Mouse (Mus musculus) heart, embryonic 16.5 days (tissue): ENCODE results near the gene Igf1r. TPM values are rescaled to one million over a fixed set of nuclear protein-coding genes. Genes with fewer than 3 reads are reported as not detected.

Source experiments
- ATAC-seq: fragments of 200-750 bp; cut with Nextera tagmentation; replicated peaks from 2 replicates; pipeline ENCODE4 v1.8.0; 2017; ENCODE audit warnings: moderate number of reproducible peaks; ENCODE audit not compliant: insufficient read depth, low FRiP score; ENCODE audit errors: extremely low read depth
- H3K27ac ChIP-seq: fragments of 300-500 bp; sonication (generic); 2 replicates; pipeline ENCODE4 v1.5.1; 2014; ENCODE audit warnings: mild to moderate bottlenecking, low read length, control low read depth, moderate library complexity
- H3K27me3 ChIP-seq: fragments of 300-500 bp; sonication (generic); 2 replicates; pipeline ENCODE4 v1.6.1; 2014; ENCODE audit warnings: low read length, mixed read lengths; ENCODE audit not compliant: control insufficient read depth, insufficient read depth
- H3K36me3 ChIP-seq: fragments of 300-500 bp; sonication (generic); 2 replicates; pipeline ENCODE4 v1.6.1; 2014; ENCODE audit not compliant: control insufficient read depth, insufficient read depth
- H3K4me1 ChIP-seq: fragments of 300-500 bp; sonication (generic); 2 replicates; pipeline ENCODE4 v1.6.1; 2014; ENCODE audit warnings: low read length, mixed read lengths; ENCODE audit not compliant: control insufficient read depth, insufficient read depth
- H3K4me2 ChIP-seq: fragments of 300-500 bp; sonication (generic); 2 replicates; pipeline ENCODE4 v1.6.1; 2014; ENCODE audit warnings: low read depth, mild to moderate bottlenecking, control low read depth, low read length
- H3K4me3 ChIP-seq: fragments of 300-500 bp; sonication (generic); 2 replicates; pipeline ENCODE4 v1.5.1; 2014; ENCODE audit warnings: mild to moderate bottlenecking, control low read depth, low read length
- H3K9ac ChIP-seq: fragments of 300-500 bp; sonication (generic); 2 replicates; pipeline ENCODE4 v1.6.1; 2014; ENCODE audit warnings: low read length, control low read depth
- H3K9me3 ChIP-seq: fragments of 300-500 bp; sonication (generic); replicated peaks from 2 replicates; pipeline ENCODE4 v1.6.1; 2016; ENCODE audit warnings: low read length; ENCODE audit not compliant: control insufficient read depth
- WGBS: fragments of 180-500 bp; shearing (Covaris S2); extraction: QIAGEN DNeasy Blood & Tissue Kit; methylation state at CpG from one replicate; pipeline ENCODE4 v1.1.7; 2014; 5-methylcytosine and 5-hydroxymethylcytosine counted together
- polyA plus RNA-seq: library from polyadenylated mRNA; unstranded; fragments of >200 nt; fragmentation: Nextera tagmentation; extraction: Ambion mirVana; gene quantifications from 2 replicates; pipeline ENCODE4 v1.2.1, GENCODE M21; 2015

Gene Igf1r
- polyA plus RNA-seq, 1 experiment from 2014 or later, result 16.4 TPM

GRCm38 (mm10) chr7:68179672-68180071 lies 227.0 kb downstream of the Igf1r start:
- ATAC-seq, result no peak
- no peaks in the 10 kb centered on the region for H3K9me3 ChIP-seq
- H3K4me2 ChIP-seq, result no peak overlapping the region
- H3K27ac ChIP-seq, result no peak overlapping the region
- 80% methylated on average over 1 of the region's 1 CpGs for WGBS
- no peak overlapping the region for H3K9ac ChIP-seq
- no peak overlapping the region for H3K4me3 ChIP-seq
- H3K27me3 ChIP-seq, result no peaks in the 10 kb centered on the region
- peaks cover 4% of the 10 kb centered on the region for H3K4me1 ChIP-seq
- H3K36me3 ChIP-seq, result peaks cover 14% of the 10 kb centered on the region

- ATAC-seq, result no peak
- Histone ChIP-seq H3K4me1 (no peaks in the 10 kb centered on the region), H3K9me3 (no peaks in the 10 kb centered on the region), H3K27ac (no peak overlapping the region), H3K4me2 (no peak overlapping the region), H3K27me3 (no peaks in the 10 kb centered on the region), H3K36me3 (peaks cover 24% of the 10 kb centered on the region), H3K9ac (no peak overlapping the region), H3K4me3 (no peak overlapping the region)
- 71% methylated on average over 1 of the region's 1 CpGs for WGBS
Measured at GRCm38 (mm10) chr7:68181104-68181503, 228.5 kb downstream of the Igf1r start.

GRCm38 (mm10) chr7:68182025-68182424 lies 229.4 kb downstream of the Igf1r start:
- no peak overlapping the region for H3K27ac ChIP-seq
- no peaks in the 10 kb centered on the region for H3K27me3 ChIP-seq
- H3K36me3 ChIP-seq, result peaks cover 27% of the 10 kb centered on the region
- H3K4me1 ChIP-seq, result no peaks in the 10 kb centered on the region
- H3K9ac ChIP-seq, result no peak overlapping the region
- H3K9me3 ChIP-seq, result no peaks in the 10 kb centered on the region
- no peak overlapping the region for H3K4me3 ChIP-seq
- no peak for ATAC-seq
- 68% methylated on average over 7 of the region's 7 CpGs for WGBS
- H3K4me2 ChIP-seq, result no peak overlapping the region

- Histone ChIP-seq H3K27me3 (no peaks in the 10 kb centered on the region), H3K4me1 (no peaks in the 10 kb centered on the region), H3K36me3 (peaks cover 34% of the 10 kb centered on the region), H3K9ac (no peak overlapping the region), H3K9me3 (no peaks in the 10 kb centered on the region), H3K4me3 (no peak overlapping the region), H3K27ac (no peak overlapping the region), H3K4me2 (no peak overlapping the region)
- no peak for ATAC-seq
- 90% methylated on average over 6 of the region's 6 CpGs for WGBS
Measured at GRCm38 (mm10) chr7:68182773-68183172, 230.1 kb downstream of the Igf1r start.

- Histone ChIP-seq H3K4me1 (no peaks in the 10 kb centered on the region), H3K4me2 (no peak overlapping the region), H3K9me3 (no peaks in the 10 kb centered on the region), H3K9ac (no peak overlapping the region), H3K4me3 (no peak overlapping the region), H3K27ac (no peak overlapping the region), H3K36me3 (peaks cover 34% of the 10 kb centered on the region), H3K27me3 (no peaks in the 10 kb centered on the region)
- ATAC-seq, result no peak
- 58% methylated on average over 10 of the region's 10 CpGs for WGBS
Measured at GRCm38 (mm10) chr7:68183421-68183820, 230.8 kb downstream of the Igf1r start.

- Histone ChIP-seq H3K9me3 (no peaks in the 10 kb centered on the region), H3K9ac (no peak overlapping the region), H3K4me3 (no peak overlapping the region), H3K27me3 (no peaks in the 10 kb centered on the region), H3K4me2 (no peak overlapping the region), H3K27ac (no peak overlapping the region), H3K4me1 (peaks cover 3% of the 10 kb centered on the region; the same call in 1 of the 2 replicates), H3K36me3 (peaks cover 53% of the 10 kb centered on the region)
- 49% methylated on average over 6 of the region's 6 CpGs for WGBS
- ATAC-seq, result no peak
Measured at GRCm38 (mm10) chr7:68189211-68189610, 236.6 kb downstream of the Igf1r start.

GRCm38 (mm10) chr7:68189691-68190456 lies 237.2 kb downstream of the Igf1r start:
- H3K36me3 ChIP-seq, result peaks cover 52% of the 10 kb centered on the region
- 82% methylated on average over 13 of the region's 13 CpGs for WGBS

GRCm38 (mm10) chr7:68193958-68194695 lies 241.5 kb downstream of the Igf1r start:
- Histone ChIP-seq H3K9ac (no peak overlapping the region), H3K4me2 (no peak overlapping the region), H3K4me3 (no peak overlapping the region), H3K36me3 (peaks cover 60% of the 10 kb centered on the region), H3K4me1 (peaks cover 4% of the 10 kb centered on the region; the same call in 1 of the 2 replicates), H3K9me3 (no peaks in the 10 kb centered on the region), H3K27me3 (no peaks in the 10 kb centered on the region), H3K27ac (no peak overlapping the region)
- WGBS, result 42% methylated on average over 15 of the region's 15 CpGs
- ATAC-seq, result 0 out of 2 replicates have a peak, but pooled peaks have one; percentile 31

More at GRCm38 (mm10) chr7:68189691-68190456, 237.2 kb downstream of the Igf1r start:
- no peak for ATAC-seq
- peaks cover 4% of the 10 kb centered on the region; the same call in 1 of the 2 replicates for H3K4me1 ChIP-seq
- no peaks in the 10 kb centered on the region for H3K27me3 ChIP-seq
- H3K9ac ChIP-seq, result no peak overlapping the region
- H3K4me3 ChIP-seq, result no peak overlapping the region
- H3K4me2 ChIP-seq, result no peak overlapping the region
- no peak overlapping the region for H3K27ac ChIP-seq
- H3K9me3 ChIP-seq, result no peaks in the 10 kb centered on the region

- H3K4me1 ChIP-seq, result peaks cover 4% of the 10 kb centered on the region
- WGBS, result 97% methylated on average over 7 of the region's 7 CpGs
- peaks cover 48% of the 10 kb centered on the region for H3K36me3 ChIP-seq
- H3K27ac ChIP-seq, result no peak overlapping the region
- H3K27me3 ChIP-seq, result no peaks in the 10 kb centered on the region
- ATAC-seq, result no peak
- no peak overlapping the region for H3K4me2 ChIP-seq
- H3K4me3 ChIP-seq, result no peak overlapping the region
- no peaks in the 10 kb centered on the region for H3K9me3 ChIP-seq
- H3K9ac ChIP-seq, result no peak overlapping the region
Measured at GRCm38 (mm10) chr7:68199609-68200008, 247.0 kb downstream of the Igf1r start.
